Mouse (Mus musculus) hematopoietic multipotent progenitor cell, adult 10-12 weeks (in vitro differentiated cells): Measurements from ENCODE around the gene Tnmd. TPM values are rescaled to one million over a fixed set of nuclear protein-coding genes. Genes with fewer than 3 reads are reported as not detected.

Source experiments
- polyA plus RNA-seq: library from polyadenylated mRNA; stranded (reverse); fragments of >175 nt; gene quantifications from 2 replicates; pipeline ENCODE4 v1.2.3, GENCODE M21; 2012; ENCODE audit warnings: low replicate concordance

Tnmd gene
- polyA plus RNA-seq, result not detected in 2 replicates

GRCm38 (mm10) chrX:133850680-133851079 is at the start of gene Tnmd:
Gene Tnmd (plus strand): TSS chrX:133850980.

DNA sequence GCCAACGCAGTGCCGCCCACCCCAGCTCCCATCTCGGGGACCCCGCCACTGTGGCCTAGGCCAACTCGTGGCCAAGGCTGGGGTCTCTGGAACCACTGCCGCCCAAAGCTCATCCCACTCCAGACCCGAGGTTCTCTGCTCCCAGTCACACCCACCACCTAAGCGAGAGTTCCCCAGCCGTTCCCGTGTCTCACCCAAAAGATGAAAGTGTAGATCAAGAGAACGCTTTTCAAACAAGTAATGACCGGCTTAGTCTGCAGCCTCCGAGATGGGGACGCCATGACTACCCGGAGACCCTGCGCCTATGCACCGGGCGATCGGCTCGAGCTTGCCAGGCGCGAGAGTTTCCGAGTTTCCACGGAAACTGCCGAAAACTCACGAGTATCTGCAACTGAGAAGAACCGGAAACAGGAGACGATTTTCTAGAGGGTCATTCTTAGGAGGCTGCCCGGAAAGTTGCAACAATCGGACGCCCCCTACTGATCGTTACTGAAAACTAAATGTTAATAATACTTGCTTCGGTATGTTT is 47.3 kb downstream of the Tnmd start, which contains the start of gene Tspan6:
Tspan6 (minus strand) TSS at position 416 of the 529 bp plus-strand sequence.

DNA sequence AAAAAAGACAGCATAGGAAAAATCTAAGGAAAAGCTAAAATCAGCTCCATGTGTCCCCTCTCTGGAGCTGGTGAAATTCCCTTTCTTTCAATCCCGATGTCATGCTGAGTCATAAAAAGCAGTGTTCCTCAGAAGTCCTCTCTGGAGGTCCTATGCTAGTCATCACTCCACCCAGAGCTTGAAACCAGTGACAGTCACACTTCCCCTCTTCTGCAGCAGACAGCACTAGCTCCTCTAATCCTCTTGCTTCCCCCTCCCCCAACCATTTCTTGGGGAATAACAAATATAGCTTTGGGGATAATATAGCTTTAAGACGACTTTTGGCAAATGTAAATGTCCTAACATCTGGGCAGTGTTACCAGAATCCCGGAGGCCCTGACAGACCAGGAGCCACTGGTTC is 57.5 kb downstream of the Tnmd start, which contains the start of gene Srpx2:
Srpx2 (plus strand) TSS at position 166 of the 400 bp plus-strand sequence.

Other genes with a start within 250 kb of the Tnmd start
- gene Pcdh19, start 162.0 kb upstream of the Tnmd start, polyA plus RNA-seq, result 0.02 and 0.03 TPM in 2 replicates
- 0.24 TPM in 1 of 2 replicates, not detected in the other for gene Tspan6, start 47.4 kb downstream of the Tnmd start, polyA plus RNA-seq
- not detected in 2 replicates for gene Srpx2, start 57.4 kb downstream of the Tnmd start, polyA plus RNA-seq
- gene Sytl4, start 130.8 kb downstream of the Tnmd start, polyA plus RNA-seq, result 0.11 TPM in 1 of 2 replicates, not detected in the other
- gene Cstf2, start 208.2 kb downstream of the Tnmd start, polyA plus RNA-seq, result 8.7 and 23.8 TPM in 2 replicates